Mouse (Mus musculus) MEL (cell line): ENCODE measurements at regions not wholly inside any gene's neighbourhood (a gene's known extent, or its start where the extent isn't known, plus 50 kb on each side); places are given as distances from the start of the nearest gene placed in this dataset.

ENCODE experiments used
- CTCF ChIP-seq, 3 experiments: IDR thresholded peaks in 2 of 3; conservative IDR thresholded peaks in 1 of 3; 2 replicates each; pipeline ENCODE4 v1.5.1; 2011 to 2012; ENCODE audit warnings: low read length in 3 of 3, low read depth in 2 of 3, mild to moderate bottlenecking in 2 of 3, improper control_type of control experiment in 1 of 3, inconsistent platforms in 1 of 3, mixed read lengths in 1 of 3, moderate library complexity in 1 of 3; ENCODE audit not compliant: control insufficient read depth in 1 of 3, insufficient read depth in 1 of 3, poor library complexity in 1 of 3, severe bottlenecking in 1 of 3
- ELF1 ChIP-seq: IDR thresholded peaks from 2 replicates; pipeline ENCODE4 v1.6.1; 2014; ENCODE audit warnings: low read depth, mild to moderate bottlenecking, inconsistent platforms, low read length, improper control_type of control experiment, moderate library complexity
- EP300 ChIP-seq, 2 experiments: IDR thresholded peaks; 2 replicates each; pipeline ENCODE4 v1.6.1; 2011; ENCODE audit warnings: improper control_type of control experiment in 2 of 2, low read length in 2 of 2, low read depth in 1 of 2, mild to moderate bottlenecking in 1 of 2
- MXI1 ChIP-seq: IDR thresholded peaks from 2 replicates; pipeline ENCODE4 v1.6.1; 2011; ENCODE audit warnings: mild to moderate bottlenecking, low read depth, low read length, improper control_type of control experiment
- MYB ChIP-seq: IDR thresholded peaks from 2 replicates; pipeline ENCODE4 v1.6.1; 2011; ENCODE audit warnings: mild to moderate bottlenecking, low read depth, low read length, improper control_type of control experiment
- POLR2A ChIP-seq, 2 experiments: IDR thresholded peaks; 2 replicates each; pipeline ENCODE4 v1.6.1; 2011 to 2012; ENCODE audit warnings: low read length in 2 of 2, mild to moderate bottlenecking in 2 of 2, control low read depth in 1 of 2, improper control_type of control experiment in 1 of 2, low read depth in 1 of 2, moderate library complexity in 1 of 2; ENCODE audit not compliant: control insufficient read depth in 1 of 2, insufficient read depth in 1 of 2, poor library complexity in 1 of 2
- POLR2AphosphoS2 ChIP-seq: IDR thresholded peaks from 2 replicates; pipeline ENCODE4 v1.6.1; 2011; ENCODE audit warnings: low read length, improper control_type of control experiment
- RCOR1 ChIP-seq: IDR thresholded peaks from 2 replicates; pipeline ENCODE4 v1.6.1; 2012; ENCODE audit warnings: low read depth, mild to moderate bottlenecking, inconsistent platforms, low read length, improper control_type of control experiment
- SMC3 ChIP-seq: IDR thresholded peaks from 2 replicates; pipeline ENCODE4 v1.6.1; 2011; ENCODE audit warnings: low read depth, low read length, improper control_type of control experiment
- TCF12 ChIP-seq: IDR thresholded peaks from 2 replicates; pipeline ENCODE4 v1.6.1; 2014; ENCODE audit warnings: low read depth, mild to moderate bottlenecking, inconsistent platforms, low read length, improper control_type of control experiment, moderate library complexity
- USF1 ChIP-seq: IDR thresholded peaks from 2 replicates; pipeline ENCODE4 v1.6.1; 2014; ENCODE audit warnings: low read depth, mild to moderate bottlenecking, inconsistent platforms, low read length, improper control_type of control experiment, moderate library complexity
- ZMIZ1 ChIP-seq: IDR thresholded peaks from 2 replicates; pipeline ENCODE4 v1.6.1; 2012; ENCODE audit warnings: low read depth, mild to moderate bottlenecking, inconsistent platforms, low read length, improper control_type of control experiment, moderate library complexity

DNA sequence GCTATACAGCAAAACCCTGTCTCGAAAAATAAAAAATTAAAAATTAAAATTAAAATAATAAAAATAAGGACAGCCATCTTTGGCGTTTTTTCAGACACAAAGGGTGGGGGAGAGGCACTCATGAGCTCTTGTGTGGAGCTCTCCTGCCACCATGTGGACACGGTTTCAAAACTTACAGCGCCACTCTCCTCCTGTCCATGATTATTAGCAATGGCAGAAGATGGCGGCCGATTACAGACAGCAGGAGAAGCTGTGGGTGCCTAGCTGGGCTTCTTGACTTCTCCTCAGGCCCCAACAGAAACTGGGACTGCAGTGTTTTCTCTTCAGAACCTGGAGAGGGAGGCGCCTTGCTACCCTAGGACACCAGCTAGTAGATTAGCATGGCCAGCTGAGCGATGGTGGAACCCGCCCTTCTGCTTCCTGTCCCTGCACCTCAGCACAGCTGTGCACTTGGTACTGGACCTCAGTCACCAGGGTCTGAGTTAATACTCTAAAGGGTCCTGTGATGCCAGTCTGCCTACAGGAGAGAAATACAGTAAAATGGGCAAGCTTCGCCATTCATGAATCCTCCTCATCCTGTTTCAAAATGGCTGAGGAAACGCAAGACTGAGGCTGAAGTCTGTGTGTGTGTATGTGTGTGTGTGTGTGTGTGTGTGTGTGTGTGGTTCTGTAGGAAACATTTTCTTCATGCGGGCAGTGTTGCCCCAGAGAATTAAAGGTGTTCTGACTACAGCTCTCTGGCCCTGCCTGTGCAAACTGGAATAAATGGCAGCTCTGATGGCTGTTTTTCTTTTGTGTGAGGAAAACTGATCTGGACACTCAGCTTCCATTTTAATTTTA lies 155.7 kb upstream of the Olfr1324 start:
- no peak; a peak in 1 of 6 replicates for TF ChIP-seq CTCF (IDR thresholded peaks at IDR 0.05 in 2 of 3, conservative IDR thresholded peaks at IDR 0.05 in 1 of 3; ENCODE audit: control insufficient read depth in 1 of 3, insufficient read depth in 1 of 3, low read depth in 2 of 3, low read length in 3 of 3, poor library complexity in 1 of 3, severe bottlenecking in 1 of 3)
- TF ChIP-seq SMC3: no peak
- TF ChIP-seq POLR2AphosphoS2: no peak
- no peak for TF ChIP-seq EP300 (IDR thresholded peaks at IDR 0.05; ENCODE audit: low read depth in 1 of 2, low read length in 2 of 2)
- no peak for TF ChIP-seq RCOR1
- no peak for TF ChIP-seq ZMIZ1
- no peak for TF ChIP-seq POLR2A (IDR thresholded peaks at IDR 0.05; ENCODE audit: control insufficient read depth in 1 of 2, insufficient read depth in 1 of 2, low read depth in 1 of 2, low read length in 2 of 2, poor library complexity in 1 of 2)
- TF ChIP-seq USF1: no peak
- no peak for TF ChIP-seq MYB
- no peak for TF ChIP-seq MXI1
- TF ChIP-seq ELF1: no peak
- TF ChIP-seq TCF12: no peak
